Mouse (Mus musculus): ENCODE measurements around the gene Bivm.

DNA sequence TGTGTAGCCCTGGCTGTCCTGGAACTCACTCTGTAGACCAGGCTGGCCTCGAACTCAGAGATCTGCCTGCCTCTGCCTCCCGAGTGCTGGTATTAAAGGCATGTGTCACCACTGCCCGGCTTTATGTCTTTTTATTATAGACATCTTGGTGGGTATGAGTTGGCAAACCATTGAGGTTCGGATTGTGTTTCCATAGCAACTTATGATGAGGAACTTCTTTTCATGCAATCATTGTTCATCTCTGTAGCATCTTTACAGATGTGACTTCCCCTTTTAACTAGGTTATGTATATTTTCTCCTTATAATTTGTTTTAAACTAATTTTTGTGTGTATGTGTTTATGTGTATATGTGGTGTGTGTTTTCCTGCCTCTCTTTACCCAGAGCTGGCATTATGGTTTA lies 6.8 kb downstream of the Bivm start:
- TF ChIP-seq POLR2A (IDR thresholded peaks at IDR 0.05; ENCODE audit: borderline replicate concordance, control insufficient read depth, low read depth, low read length) (no peak), CTCF (IDR thresholded peaks at IDR 0.05; ENCODE audit: control insufficient read depth, insufficient read depth, low read length) (no peak)
